Mouse (Mus musculus) cerebellum, adult 18-20 months (tissue): ENCODE results near the gene Kbtbd13.
A peak's percentile ranks its signal among the peaks of the same experiment; 100 is the strongest.

ENCODE experiments used
- DNase-seq, 2 experiments: peaks; one replicate each; pipeline ENCODE4 v3.0.0; 2021

Gene Kbtbd13

GRCm38 (mm10) chr9:65346476-65347111, 44.9 kb downstream of the Kbtbd13 start:
- peak; percentile 32 to 58 for DNase-seq

GRCm38 (mm10) chr9:65345854-65346475, 45.5 kb downstream of the Kbtbd13 start, which contains the start of gene Pdcd7:
Gene Pdcd7 (plus strand): TSS chr9:65346104.
- DNase-seq = peak; percentile 96 to 97

GRCm38 (mm10) chr9:65345439-65345838, 46.0 kb downstream of the Kbtbd13 start:
- DNase-seq = peak; percentile 7 to 8

GRCm38 (mm10) chr9:65340414-65340813, 51.0 kb downstream of the Kbtbd13 start:
- no peak for DNase-seq

GRCm38 (mm10) chr9:65339146-65339545, 52.3 kb downstream of the Kbtbd13 start:
- no peak for DNase-seq
